ENCODE assay signal across 8 mouse cellular contexts in genomic region chr16:46496889-46497685, GRCm38 (mm10). TPM values are rescaled to one million over a fixed set of nuclear protein-coding genes. Genes with fewer than 3 reads are reported as not detected.
DNase-seq lines count a peak whose midpoint lies in the region; ATAC-seq and TF ChIP-seq lines count a peak whose summit lies in the region.

No protein-coding gene starts in this region.

- H3K27ac ChIP-seq in embryonic facial prominence, embryonic 11.5 days (replicated peaks; ENCODE audit: low read depth, low read length), result peak overlapping the region; percentile 89
- peak overlapping the region; percentile 79 for H3K27ac ChIP-seq in heart, adult 2 months
- peak overlapping the region; percentile 90 for H3K27ac ChIP-seq in midbrain, embryonic 11.5 days (ENCODE audit: low read depth, low read length)
- no peak overlapping the region for H3K27ac ChIP-seq in spleen, adult 2 months (ENCODE audit: insufficient read depth, low read length)

- no peak for TF ChIP-seq CTCF in heart, adult 2 months (IDR thresholded peaks at IDR 0.05)
- no peak for TF ChIP-seq CTCF in spleen, adult 2 months (IDR thresholded peaks at IDR 0.05; ENCODE audit: extremely low read depth, insufficient read depth, insufficient read length, insufficient replicate concordance)

- H3K9ac ChIP-seq in embryonic facial prominence, embryonic 11.5 days (replicated peaks; ENCODE audit: low read length), result peak overlapping the region; percentile 96
- peak overlapping the region; percentile 78 for H3K9ac ChIP-seq in heart, adult 2 months (ENCODE audit: low read depth, low read length)
- peak overlapping the region; percentile 98 for H3K9ac ChIP-seq in midbrain, embryonic 11.5 days (ENCODE audit: low read length)

- peak; percentile 77 for TF ChIP-seq POLR2A in heart, adult 2 months (IDR thresholded peaks at IDR 0.05; ENCODE audit: insufficient read depth, low read depth, low read length)
- TF ChIP-seq POLR2A in spleen, adult 2 months (IDR thresholded peaks at IDR 0.05; ENCODE audit: low read depth, low read length), result no peak

- no peaks in the 10 kb centered on the region for H3K27me3 ChIP-seq in embryonic facial prominence, embryonic 11.5 days (ENCODE audit: control insufficient read depth, insufficient read depth, low read length)
- no peaks in the 10 kb centered on the region for H3K27me3 ChIP-seq in heart, adult 2 months (ENCODE audit: control insufficient read depth, insufficient read depth, low read length)
- no peaks in the 10 kb centered on the region for H3K27me3 ChIP-seq in midbrain, embryonic 11.5 days (ENCODE audit: control insufficient read depth, insufficient read depth, low read length)
- peaks cover 16% of the 10 kb centered on the region for H3K27me3 ChIP-seq in spleen, adult 2 months (ENCODE audit: control insufficient read depth, insufficient read depth, low read length)

- intact Hi-C loops in heart, adult 2 months (cut with DNase I), result no loop called here
- intact Hi-C loops in left cerebral cortex, postnatal 4 days (cut with DNase I), result loop anchor here (10.0 kb wide), 2 partner anchors 358 to 1278 kb away; no protein-coding TSS in a partner anchor

- peak; percentile 95 for ATAC-seq in embryonic facial prominence, embryonic 11.5 days (replicated peaks; ENCODE audit: insufficient number of reproducible peaks, low FRiP score, low TSS enrichment, low read depth)
- ATAC-seq in midbrain, embryonic 11.5 days (ENCODE audit: low FRiP score), result peak; percentile 97

- TF ChIP-seq EP300 in heart, adult 2 months (IDR thresholded peaks at IDR 0.05; ENCODE audit: insufficient read depth, low read depth, low read length), result no peak

- peak overlapping the region; percentile 86 for H3K4me2 ChIP-seq in embryonic facial prominence, embryonic 11.5 days (ENCODE audit: low read depth, low read length)
- peak overlapping the region; percentile 54 for H3K4me2 ChIP-seq in midbrain, embryonic 11.5 days

- no peaks in the 10 kb centered on the region for H3K36me3 ChIP-seq in embryonic facial prominence, embryonic 11.5 days (replicated peaks; ENCODE audit: control insufficient read depth, insufficient read depth, low read depth, low read length)
- peaks cover 2% of the 10 kb centered on the region; the same call in 1 of the 2 replicates for H3K36me3 ChIP-seq in heart, adult 2 months (ENCODE audit: control insufficient read depth, insufficient read depth, low read length)
- no peaks in the 10 kb centered on the region; the same call in 1 of the 2 replicates for H3K36me3 ChIP-seq in midbrain, embryonic 11.5 days (ENCODE audit: control insufficient read depth, insufficient read depth, low read length)
- no peaks in the 10 kb centered on the region for H3K36me3 ChIP-seq in spleen, adult 2 months (ENCODE audit: control insufficient read depth, insufficient read depth, low read length)

- WGBS in embryonic facial prominence, embryonic 11.5 days, result under 1% methylated on average over 46 of the region's 78 CpGs
- under 1% methylated on average over 74 of the region's 78 CpGs for WGBS in heart, adult 2 months
- under 1% methylated on average over 53 of the region's 78 CpGs for WGBS in midbrain, embryonic 11.5 days
- WGBS in spleen, adult 2 months, result 1% methylated on average over 54 of the region's 78 CpGs

- DNase-seq in adrenal gland, postnatal 36 days, result peak; percentile 97 to 98
- peak; percentile 96 for DNase-seq in embryonic facial prominence, embryonic 11.5 days (ENCODE audit: low spot score)
- DNase-seq in heart, adult 2 months, result peak; percentile 95
- peak; percentile 95 for DNase-seq in kidney, adult 18-20 months
- peak; percentile 97 for DNase-seq in left cerebral cortex, postnatal 4 days
- DNase-seq in midbrain, embryonic 11.5 days (ENCODE audit: low spot score, missing footprints), result peak; percentile 99
- DNase-seq in spleen, adult 2 months (ENCODE audit: low read depth in 1 of 2, low spot score in 2 of 2), result peak in 1 of 2 experiments; percentile 38
- no peak for DNase-seq in natural killer cell, adult 2 months (ENCODE audit: low spot score in 2 of 2)

- H3K79me2 ChIP-seq in heart, adult 2 months (replicated peaks; ENCODE audit: control insufficient read depth, insufficient read depth, low read length), result no peaks in the 10 kb centered on the region

- H3K9me3 ChIP-seq in embryonic facial prominence, embryonic 11.5 days (replicated peaks; ENCODE audit: control insufficient read depth, low read length), result no peaks in the 10 kb centered on the region
- no peaks in the 10 kb centered on the region; the same call in 1 of the 2 replicates for H3K9me3 ChIP-seq in midbrain, embryonic 11.5 days (ENCODE audit: control insufficient read depth, low read length)

- peak overlapping the region; percentile 92 for H3K4me3 ChIP-seq in embryonic facial prominence, embryonic 11.5 days (ENCODE audit: low read depth, low read length)
- H3K4me3 ChIP-seq in heart, adult 2 months, result peak overlapping the region; percentile 83
- H3K4me3 ChIP-seq in midbrain, embryonic 11.5 days (ENCODE audit: low read depth, low read length), result peak overlapping the region; percentile 92
- peak overlapping the region; percentile 57 for H3K4me3 ChIP-seq in spleen, adult 2 months (ENCODE audit: extremely low read depth, insufficient read depth, insufficient read length)

- H3K4me1 ChIP-seq in embryonic facial prominence, embryonic 11.5 days (ENCODE audit: control insufficient read depth, insufficient read depth, low read length), result no peaks in the 10 kb centered on the region
- peaks cover 1% of the 10 kb centered on the region for H3K4me1 ChIP-seq in heart, adult 2 months (ENCODE audit: control insufficient read depth, insufficient read depth, low read length)
- peaks cover 10% of the 10 kb centered on the region; the same call in 1 of the 2 replicates for H3K4me1 ChIP-seq in midbrain, embryonic 11.5 days (ENCODE audit: control insufficient read depth, insufficient read depth, low read length)
- peaks cover 5% of the 10 kb centered on the region for H3K4me1 ChIP-seq in spleen, adult 2 months (ENCODE audit: control insufficient read depth, insufficient read depth, insufficient read length)

RNA-seq across cellular contexts. Expression of gene Nectin3, which starts 1.2 kb away (rescaled TPM):
- 10 to 100 TPM; 27.2 to 42.1 TPM for total RNA-seq in adrenal gland, postnatal 36 days (2021)
- 40.9 and 44.0 TPM in 2 replicates for polyA plus RNA-seq in embryonic facial prominence, embryonic 11.5 days (2014; fragmentation: Nextera tagmentation; extraction: Ambion mirVana)
- total RNA-seq in heart, adult 2 months (2021), result 1 to 10 TPM; 6.8 to 8.0 TPM
- 2.0 and 5.7 TPM in 2 replicates for polyA plus RNA-seq in heart, adult 2 months (2012; rRNA removed)
- 10 to 100 TPM; 77.6 to 92.8 TPM for total RNA-seq in left cerebral cortex, postnatal 4 days (2021)
- 51.3 and 59.0 TPM in 2 replicates for polyA plus RNA-seq in midbrain, embryonic 11.5 days (2014; fragmentation: Nextera tagmentation; extraction: Ambion mirVana)
- 0.41 and 0.55 TPM in 2 replicates for polyA plus RNA-seq in spleen, adult 2 months (2012; rRNA removed)

Comparison
In these comparisons a context has a peak if more than half of its experiments do, and no peak if none do; other contexts are left out.
1. DNase-seq: peak in adrenal gland, postnatal 36 days (2 of 2), embryonic facial prominence, embryonic 11.5 days (single experiment), heart, adult 2 months (2 of 2), kidney, adult 18-20 months (single experiment), left cerebral cortex, postnatal 4 days (single experiment) and midbrain, embryonic 11.5 days (single experiment); none in natural killer cell, adult 2 months (0 of 2).
2. Peak in every context shown above with its lines, with median percentiles within 50 percentile points of each other: H3K4me3 ChIP-seq and H3K9ac ChIP-seq.